Mouse (Mus musculus) kidney, adult 2 months (tissue): ENCODE data around the gene Syp.

Source experiments
- CTCF ChIP-seq: fragments of 200-500 bp; conservative IDR thresholded peaks from 2 replicates; pipeline ENCODE4 v1.5.1; 2011; ENCODE audit warnings: low read depth, mild to moderate bottlenecking, control low read depth, low read length, moderate library complexity, mixed read lengths; ENCODE audit not compliant: insufficient read depth, insufficient read length
- POLR2A ChIP-seq: fragments of 200-500 bp; IDR thresholded peaks from one replicate; pipeline ENCODE4 v1.6.1; 2011; ENCODE audit warnings: low read depth, low read length, control low read depth

DNA sequence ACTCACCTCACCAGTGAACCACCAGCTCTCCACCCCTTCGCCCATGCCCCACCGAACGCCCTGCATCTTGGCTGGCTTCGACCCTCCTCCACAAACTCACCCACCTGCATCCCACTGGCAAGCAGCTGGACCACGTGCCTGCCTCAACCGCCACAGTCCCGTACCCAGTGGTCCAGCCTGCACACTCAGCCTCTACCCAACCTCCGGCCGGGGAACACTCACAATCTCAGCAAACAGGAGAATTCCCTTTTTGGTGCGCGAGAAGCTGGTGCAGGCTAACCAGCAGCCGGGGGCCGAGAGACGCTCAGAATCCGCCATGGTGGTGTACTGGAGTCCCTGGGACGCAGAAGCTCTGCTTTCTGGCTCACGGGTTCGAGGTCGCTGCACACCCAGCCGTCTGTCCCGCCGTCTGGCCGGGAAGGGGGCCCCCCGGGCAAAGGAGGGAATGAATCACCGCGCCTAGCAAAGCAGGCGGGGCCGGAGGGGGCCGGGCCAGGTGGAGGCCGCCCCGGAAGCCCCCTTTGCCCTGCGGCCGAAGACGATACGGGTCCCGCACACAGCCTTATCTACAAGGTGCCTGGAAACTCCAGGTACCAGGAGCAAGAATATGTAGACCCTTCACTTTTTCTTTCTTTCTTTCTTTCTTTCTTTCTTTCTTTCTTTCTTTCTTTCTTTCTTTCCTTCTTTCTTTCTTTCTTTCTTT is 32.8 kb downstream of the Syp start, which contains the start of gene Plp2:
- TF ChIP-seq CTCF (no peak), POLR2A (no peak)
